Mouse (Mus musculus): ENCODE results near the gene Spi1.
A peak's percentile ranks its signal among the peaks of the same experiment; 100 is the strongest.
"Not testable (repeated sequence)": the region's sequence is repeated elsewhere in the genome, so short reads cannot be mapped to it uniquely, and the experiment has no call there.

Gene Spi1

DNA sequence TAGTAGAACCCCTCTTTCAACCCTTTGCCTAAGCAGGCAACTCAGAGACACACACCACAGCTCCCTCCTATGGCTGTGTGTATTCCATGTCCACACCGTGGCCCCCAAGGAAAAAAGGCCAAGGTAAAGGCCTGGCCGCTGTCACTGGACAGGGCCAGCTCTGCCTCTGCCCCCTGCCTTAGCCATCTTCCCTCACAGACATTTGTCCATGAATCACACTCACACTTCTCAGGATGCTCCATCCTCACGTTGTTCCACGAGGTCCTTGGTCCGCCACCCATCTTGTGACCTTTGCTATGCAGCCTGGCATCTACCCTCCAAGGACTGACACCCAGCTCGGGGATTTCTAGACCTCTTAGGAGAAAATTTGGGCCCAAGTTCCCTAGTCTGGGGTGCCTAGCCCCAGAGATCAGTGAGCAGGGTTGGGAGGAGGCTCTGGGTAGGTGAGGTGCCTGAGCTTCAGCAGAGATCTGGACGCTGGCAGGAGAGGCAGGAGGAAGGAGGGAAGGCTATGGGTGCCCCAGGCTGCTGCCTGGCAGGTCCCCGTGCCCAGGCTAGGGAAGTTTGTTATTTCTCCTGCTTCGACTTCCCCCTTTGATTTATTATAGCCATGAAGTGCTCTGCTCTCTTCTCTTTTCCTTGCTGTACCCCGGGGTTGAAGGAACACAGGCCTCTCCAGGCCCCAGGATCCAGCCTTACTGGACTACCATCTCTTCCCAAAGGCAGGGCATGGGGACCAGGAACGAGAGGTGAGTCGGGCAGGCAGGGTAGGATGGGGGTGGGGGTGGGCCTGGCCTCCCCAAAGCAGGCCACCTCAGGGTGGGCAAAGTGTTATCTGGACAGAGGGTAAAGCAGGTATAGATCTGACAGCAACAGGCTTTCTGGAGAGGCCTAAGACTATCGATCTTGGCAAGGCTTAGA lies at the start of gene Spi1:
Spi1 (plus strand) TSS at position 616 of the 921 bp plus-strand sequence.
- no peak for DNase-seq

DNA sequence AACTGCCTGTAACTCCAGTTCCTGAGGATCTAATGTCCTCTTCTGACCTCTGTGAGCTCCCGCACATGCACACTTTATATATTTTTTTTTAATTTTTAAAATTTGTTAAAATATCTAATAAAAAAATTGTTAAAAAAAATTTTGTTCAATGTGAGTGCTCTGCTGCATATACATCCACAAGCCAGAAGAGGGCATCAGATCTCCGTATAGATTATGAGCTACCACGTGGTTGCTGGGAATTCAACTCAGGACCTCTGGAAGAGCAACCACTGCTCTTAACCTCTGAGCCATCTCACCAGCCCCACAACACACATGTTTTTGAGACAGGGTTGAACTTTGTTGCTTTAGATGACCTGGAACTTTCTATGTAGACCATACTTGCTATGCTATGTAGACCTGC lies 49.2 kb upstream of the Spi1 start:
- DNase-seq: no peak

DNA sequence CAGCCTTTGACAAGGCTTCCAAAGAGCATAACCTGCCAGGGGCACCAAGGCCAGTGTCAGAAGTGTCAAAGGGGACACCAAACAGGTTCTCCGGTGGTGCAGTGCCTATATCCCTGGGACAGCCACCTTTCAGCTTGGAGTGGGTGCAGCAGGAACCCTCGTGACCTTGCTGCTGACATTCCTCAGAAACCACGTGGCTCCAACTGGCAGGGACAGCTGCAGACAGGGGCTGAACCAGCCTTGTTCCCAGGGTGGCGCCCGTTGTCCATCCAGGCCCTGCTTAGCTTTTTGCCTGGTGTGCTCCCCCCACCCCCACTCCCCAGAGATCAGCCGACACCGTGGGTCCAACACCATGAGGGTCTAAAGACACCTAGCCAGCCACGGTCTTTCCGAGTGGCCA lies 46.8 kb upstream of the Spi1 start, which contains the start of gene Rapsn:
Rapsn (plus strand) TSS at position 236 of the 400 bp plus-strand sequence.
- no peak for DNase-seq

DNA sequence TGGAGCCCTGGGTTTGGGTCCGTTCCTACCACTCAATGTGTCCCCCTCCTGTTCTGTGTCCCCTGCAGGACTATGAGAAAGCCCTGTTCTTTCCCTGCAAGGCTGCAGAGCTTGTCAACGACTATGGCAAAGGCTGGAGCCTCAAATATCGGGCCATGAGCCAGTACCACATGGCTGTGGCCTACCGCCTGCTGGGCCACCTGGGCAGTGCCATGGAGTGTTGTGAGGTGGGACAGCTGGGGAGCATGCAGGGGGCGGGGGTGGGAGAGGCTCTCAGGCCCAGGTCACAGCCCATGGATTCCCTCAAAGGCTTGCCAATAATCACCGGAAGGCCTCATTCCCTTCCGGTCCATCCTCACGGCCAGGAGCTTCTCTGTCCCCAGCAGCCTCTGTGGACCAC lies 40.4 kb upstream of the Spi1 start:
- no peak for DNase-seq

DNA sequence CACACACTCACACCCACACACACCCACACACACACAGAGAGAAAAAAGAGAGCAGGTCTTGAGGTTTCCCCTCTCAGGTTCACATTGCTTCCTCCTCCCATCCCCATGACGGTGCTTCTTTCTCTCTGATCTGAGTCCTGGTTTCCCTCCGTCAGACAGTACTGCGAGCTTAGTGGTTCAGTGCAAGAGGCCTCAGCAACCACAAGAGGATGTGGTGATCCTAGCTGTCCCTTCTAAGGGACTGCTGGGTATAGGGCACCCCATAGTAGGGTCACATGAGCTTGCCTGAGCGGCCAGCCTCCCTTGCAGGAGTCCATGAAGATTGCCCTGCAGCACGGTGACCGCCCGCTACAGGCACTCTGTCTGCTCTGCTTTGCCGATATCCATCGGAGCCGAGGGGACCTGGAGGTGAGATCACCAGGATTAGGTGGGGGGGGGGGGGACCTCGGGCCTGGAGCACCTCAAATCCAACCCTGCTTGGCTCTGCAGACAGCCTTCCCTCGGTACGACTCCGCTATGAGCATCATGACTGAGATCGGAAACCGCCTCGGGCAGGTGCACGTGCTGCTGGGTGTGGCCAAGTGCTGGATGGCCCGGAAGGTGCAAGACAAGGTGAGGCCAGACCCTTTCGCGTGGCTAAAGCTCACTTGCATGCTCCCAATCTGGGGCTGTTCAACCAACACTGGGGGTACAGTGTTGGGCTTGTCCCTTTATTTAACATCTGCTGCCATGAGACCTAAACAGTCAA lies 39.4 kb upstream of the Spi1 start:
- DNase-seq: peak; percentile 53

DNA sequence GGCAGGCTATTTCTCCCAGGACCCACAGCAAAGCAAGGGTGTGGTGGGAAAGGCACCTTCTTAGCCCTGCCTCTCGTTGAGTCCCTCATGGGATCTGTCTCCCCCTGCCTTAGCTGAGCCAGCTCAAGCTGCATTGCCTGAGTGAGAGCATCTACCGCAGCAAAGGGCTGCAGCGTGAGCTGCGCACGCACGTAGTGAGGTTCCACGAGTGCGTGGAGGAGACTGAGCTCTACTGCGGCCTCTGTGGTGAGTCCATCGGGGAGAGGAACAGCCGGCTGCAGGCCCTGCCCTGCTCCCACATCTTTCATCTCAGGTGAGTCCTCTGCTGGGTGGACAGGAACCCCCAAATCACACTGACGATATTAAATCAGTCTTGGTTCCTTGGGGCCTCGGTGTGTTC lies 37.5 kb upstream of the Spi1 start:
- no peak for DNase-seq

DNA sequence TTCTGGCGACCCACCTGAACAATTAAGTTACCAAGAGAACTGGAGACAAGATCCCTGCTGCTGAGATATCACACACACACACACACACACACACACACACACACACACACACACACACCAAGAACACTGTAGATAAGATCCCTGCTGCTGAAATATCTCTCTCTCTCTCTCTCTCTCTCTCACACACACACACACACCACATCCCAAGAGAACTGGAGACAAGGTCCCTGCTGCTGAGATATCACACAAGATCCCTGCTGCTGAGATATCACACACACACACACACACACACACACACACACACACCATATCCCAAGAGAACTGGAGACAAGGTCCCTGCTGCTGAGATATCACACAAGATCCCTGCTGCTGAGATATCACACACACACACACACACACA lies 36.4 kb upstream of the Spi1 start:
- not testable (repeated sequence) for DNase-seq

DNA sequence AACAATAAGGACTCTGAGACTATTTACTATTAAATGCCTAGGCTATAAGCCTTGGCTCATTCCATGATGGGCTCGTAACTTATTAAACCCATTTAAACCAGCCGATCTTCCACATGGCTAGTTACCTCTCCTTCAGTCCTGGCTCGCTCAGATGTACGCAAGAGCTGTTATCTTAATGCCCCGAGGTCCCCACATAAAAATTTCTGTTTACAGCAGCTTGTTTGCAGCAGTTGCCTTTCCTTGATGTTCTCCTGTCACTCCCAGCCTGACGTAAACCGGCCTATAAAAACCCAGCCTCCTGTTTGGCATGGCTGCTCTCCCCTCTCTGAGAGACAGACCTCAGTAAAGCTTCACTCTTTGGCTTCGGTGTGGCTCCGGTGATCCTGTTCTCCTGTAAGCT lies 34.8 kb upstream of the Spi1 start:
- DNase-seq: no peak

DNA sequence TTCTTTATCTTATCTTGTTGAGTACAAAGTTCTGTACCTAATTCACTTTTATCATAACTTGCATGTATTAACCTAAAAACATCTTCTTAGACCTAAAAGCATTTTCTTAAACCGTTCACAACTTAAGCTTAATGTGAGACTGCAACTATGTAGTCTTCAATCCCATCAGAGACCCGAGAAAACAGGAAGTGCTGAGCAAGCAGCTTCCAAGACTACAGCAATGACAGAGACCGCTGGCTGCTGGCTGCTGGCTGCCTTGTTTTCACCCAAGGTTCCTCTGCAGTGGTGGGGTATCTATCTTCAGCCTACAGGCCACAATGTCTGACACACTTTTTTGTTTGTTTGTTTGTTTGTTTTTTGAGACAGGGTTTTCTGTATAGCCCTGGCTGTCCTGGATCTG lies 30.3 kb upstream of the Spi1 start:
- DNase-seq: no peak

DNA sequence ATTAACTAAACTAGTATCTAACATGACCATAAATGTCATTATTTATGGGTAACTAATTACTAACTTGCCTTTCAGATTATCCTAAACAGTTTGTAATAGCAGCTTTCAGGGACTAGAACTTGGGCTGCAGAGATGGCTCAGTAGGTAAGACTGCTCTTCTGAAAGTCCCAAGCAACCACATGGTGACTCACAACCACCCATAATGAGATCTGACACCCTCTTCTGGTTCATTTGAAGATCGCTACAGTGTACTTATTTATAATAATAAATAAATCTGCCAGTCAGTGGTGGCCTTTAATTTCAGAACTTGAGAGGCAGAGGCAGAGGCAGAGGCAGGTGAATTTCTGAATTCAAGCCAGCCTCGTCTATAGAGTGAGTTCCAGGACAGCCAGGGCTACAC lies 29.4 kb upstream of the Spi1 start:
- no peak for DNase-seq

DNA sequence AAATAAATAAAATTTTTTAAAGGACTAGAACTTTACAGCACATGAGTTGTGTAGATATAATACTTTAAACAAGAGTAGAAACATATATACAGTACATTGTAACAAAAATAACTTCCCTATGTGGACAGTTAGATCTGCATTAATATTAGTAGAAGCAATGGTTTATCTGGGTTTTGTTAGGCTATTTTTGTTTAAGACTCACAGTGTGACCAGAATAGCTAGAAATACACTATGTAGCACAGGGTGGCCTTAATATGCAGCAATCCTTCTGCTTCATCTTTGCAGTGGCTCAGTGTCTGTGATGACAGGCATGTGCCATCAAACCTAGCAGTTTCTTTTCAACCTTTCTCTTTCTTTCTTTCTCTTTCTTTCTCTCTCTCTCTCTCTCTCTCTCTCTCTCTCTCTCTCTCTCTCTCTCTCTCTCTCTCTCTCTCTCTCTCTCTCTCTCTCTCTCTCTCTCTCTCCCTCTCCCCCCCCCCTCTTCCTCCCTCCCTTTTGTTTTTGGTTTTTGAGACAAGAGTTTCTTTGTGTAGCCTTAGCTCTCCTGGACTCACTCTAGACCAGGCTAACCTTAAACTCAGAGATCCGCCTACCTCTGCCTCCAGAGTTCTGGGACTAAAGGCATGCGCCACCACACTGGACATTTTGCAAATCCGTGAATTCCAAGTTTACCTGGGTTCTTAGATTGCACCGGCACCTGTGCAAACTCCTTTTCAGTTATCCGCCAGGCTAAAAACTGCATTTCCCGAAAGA lies 28.8 kb upstream of the Spi1 start:
- no peak for DNase-seq

DNA sequence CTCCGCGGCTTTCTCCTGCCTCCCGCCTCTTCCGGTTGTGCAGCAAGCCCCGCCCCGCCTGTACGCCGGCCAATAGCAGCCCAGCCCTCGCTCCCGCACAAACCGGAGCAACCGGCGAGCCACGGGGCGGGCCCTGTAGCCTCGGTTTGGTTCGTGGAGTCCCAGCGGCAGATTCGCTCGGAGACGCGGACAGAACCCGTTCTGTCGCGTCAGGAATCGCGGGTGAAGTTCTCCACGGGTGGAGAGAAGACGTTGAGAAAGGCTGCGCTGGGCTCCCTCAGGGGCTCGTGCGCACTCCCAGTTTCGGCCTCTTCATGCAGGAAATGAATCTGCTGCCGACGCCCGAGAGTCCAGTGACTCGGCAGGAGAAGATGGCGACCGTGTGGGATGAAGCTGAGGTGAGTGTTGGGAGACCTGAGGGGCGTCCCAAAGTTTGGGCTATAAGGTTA lies 28.2 kb upstream of the Spi1 start, which contains the start of gene Psmc3:
Psmc3 (plus strand) TSS at position 76 of the 449 bp plus-strand sequence.
- peak; percentile 98 for DNase-seq

DNA sequence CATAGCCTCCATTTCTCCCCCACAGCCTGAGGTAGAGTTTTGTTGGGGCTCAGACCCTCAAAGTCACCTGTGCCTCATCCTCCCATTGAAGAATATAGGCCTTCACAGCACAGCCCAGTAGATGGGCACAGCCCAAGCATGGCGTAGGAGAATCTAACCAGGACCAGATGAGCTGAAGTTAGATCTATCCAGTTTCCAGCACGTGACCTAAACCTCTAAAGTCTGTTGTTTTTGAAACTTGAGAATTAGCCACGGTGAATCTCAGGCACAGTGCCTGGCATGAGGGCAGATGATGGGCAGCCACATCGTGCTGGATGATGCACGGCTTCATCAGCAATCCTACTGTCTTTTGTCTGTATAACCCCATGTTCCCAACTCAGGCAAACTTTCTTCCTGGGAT lies 23.8 kb upstream of the Spi1 start:
- DNase-seq: no peak

DNA sequence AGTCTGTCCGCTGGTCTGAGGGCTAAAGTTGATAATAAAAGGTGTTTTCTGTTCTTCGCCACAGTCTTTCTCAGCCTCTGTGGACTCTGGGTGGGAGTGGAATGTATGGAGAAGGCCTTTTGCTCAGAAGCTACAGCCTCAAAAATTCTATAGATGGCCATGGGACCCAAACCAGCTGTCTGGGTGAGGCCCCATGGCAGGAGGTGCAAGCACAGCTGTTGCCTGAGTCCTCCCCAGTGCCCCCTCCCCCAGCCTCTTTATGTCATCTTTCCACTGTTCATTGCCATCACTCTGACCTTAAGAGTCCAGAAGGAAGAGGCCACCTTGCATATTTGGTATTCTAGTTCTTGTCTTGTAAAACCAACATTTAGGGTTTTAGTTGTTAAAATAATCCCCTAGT lies 22.8 kb upstream of the Spi1 start:
- no peak for DNase-seq

DNA sequence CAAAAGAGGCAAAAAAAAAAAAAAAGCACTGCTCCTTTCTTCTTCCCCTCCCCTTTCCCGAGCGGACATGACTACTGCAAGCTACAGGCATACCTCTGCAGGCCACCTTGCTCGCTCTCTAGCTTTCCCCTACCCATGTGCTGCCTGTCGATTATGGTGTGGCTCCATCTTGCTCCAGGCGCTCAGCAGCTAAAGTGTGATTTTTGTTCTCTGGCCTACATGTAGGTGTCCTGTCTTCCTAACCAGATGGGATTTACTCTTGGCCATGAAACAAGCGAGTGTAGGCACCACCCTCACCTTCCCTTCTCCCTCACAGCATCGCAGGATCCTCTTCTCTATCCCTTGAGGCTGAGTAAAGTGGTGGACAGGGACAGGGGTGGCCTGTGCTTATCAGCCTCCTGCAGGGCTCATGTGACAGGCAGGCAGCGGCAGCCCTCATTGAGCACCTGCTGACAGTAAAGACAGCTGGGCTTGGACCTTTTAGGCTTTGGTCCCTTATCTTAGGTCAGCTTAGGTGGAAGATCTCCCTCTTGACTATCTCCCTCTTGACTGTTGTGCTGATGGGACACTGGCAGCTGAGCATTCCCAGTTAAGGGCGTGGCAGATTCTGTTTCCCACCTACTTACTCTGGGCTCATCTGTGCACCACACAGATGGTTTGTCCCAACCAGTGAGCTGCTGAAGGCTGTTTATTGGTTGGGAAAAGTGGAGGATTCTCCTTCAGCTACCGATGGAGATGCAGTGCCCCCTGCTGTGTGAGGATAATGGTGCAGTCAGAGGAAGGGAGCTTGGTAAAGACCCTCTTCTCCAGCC lies 21.4 kb upstream of the Spi1 start:
- peak; percentile 72 for DNase-seq

DNA sequence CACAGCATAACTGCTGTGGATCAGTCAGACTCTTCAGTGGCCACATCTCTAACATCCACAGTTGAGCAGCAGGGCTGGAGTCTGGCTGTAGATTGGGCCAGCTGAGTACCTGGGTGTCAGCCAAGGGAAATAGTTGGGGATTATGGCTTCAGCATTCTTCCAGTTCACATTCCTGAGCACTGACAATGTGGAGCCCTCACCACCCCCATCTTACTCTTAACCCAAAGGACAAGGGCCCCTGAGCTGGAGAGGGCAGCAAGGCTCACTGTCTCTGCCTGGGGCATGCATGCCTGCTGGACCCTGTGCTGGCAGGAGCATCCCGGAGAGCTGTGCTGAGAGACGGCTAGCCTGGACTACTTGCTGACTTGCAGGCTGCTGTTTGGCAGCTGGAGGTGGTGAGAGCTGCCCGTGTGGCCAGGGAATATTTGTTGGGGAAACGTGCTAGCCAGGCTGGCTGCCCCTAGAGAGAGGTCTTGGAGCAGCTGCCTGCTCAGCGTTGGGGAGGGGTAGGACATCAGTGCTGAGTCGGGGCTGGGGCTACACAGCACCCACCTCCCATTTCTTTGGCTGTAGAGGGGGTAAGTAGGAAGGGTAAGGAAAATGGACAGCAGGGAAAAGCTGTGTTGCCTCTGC lies 20.2 kb upstream of the Spi1 start:
- DNase-seq: no peak

DNA sequence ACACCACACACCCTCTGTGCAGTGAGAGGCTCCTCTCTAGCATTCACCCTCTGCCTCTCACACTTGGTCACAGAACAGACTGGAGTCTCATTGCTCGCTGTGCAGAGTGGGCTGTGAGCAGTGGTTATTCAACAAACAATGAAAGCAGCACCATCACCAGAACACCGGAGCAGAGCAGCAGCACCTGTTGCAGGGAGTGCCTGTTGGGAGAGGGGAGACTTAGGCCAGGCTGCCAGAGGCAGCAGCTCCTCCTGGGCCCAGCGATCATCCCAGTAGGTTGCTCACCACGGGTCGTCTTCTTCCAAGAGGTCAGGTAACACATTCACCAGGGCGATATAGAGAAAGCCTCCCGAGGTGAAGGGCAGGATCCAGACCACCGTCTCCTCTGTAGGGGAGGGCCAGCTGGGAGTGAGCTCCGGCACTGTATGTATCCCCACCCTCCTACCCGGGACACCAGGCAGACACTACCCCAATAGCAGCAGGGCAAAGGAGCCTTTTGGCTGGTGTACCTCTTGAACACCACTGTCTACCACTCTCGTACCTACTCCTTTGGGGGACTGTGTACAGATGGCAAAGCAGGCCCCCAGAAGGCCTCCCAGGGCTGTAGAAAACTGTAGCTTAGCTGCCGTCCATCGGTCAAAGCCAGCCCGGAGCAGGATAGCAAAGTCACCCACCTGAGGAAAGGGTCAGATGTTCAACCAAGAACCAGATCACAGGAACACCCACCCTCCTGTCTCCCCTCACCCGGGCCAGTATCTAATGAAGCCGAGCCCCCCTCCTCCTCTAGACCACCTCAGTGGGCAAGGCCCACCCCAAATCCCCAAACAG lies 19.2 kb upstream of the Spi1 start:
- DNase-seq: no peak

DNA sequence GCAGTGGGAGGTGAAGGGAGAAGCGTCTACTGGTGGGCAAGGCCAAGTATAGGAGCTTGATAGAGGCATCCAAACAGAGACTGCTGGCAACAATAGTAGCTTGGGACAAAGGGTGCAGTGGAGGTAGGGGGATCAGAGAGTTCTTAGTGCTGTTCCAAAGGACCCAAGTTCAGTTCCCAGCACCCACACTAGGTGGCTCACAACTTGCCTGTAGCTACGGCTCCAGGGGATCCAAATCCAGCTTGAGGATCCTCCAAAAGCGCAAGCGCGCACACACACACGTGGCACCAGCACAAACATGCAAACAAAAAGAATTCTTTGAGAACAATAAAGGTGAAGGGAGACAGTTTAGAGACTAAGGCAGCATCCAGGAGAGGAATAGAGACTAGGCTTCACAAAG lies 18.0 kb upstream of the Spi1 start:
- DNase-seq: no peak

DNA sequence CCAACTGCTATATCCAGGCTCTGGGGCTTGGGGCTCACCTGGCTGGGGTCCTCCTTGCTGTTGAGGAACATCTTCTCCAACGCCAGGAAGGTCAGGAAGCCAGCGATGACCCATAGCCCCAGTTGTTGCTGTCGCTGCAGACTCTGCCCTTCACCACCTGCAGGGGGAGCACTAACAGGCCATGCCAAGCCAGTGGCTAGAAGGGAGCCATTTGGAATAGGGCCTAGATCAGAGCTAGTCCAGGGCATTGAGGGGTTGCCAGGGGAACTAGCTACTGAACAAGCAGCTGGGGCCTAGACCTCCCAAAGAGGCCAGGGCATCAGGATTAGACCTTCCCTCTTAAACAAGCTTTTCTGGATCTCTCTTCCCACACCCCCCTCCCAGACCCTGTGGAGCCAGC lies 16.6 kb upstream of the Spi1 start:
- peak; percentile 77 for DNase-seq

DNA sequence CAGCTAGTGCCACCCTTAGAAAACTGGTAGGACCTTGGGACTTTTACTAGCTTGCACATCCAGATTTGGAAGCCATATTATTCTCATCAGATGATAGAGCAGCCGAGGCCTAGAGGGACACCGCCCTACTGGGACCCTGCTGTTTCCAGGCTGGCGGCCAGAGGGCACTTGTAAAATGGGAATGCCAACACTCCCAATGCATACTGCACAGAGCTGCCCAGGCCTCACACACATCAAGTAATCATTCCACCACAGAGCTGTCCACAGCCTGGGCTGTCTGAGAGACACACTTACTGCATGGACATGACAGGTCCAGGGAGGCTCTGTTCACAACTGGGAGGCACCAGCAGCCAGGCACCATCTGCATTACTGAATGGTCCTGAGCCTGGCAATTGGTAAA lies 15.7 kb upstream of the Spi1 start:
- DNase-seq: no peak
